Mouse (Mus musculus) kidney, adult 2 months (tissue): ENCODE data around the gene Tnrc18.

ENCODE experiments used
- CTCF ChIP-seq: fragments of 200-500 bp; conservative IDR thresholded peaks from 2 replicates; pipeline ENCODE4 v1.5.1; 2011; ENCODE audit warnings: low read depth, mild to moderate bottlenecking, control low read depth, low read length, moderate library complexity, mixed read lengths; ENCODE audit not compliant: insufficient read depth, insufficient read length
- POLR2A ChIP-seq: fragments of 200-500 bp; IDR thresholded peaks from one replicate; pipeline ENCODE4 v1.6.1; 2011; ENCODE audit warnings: low read depth, low read length, control low read depth

- TF ChIP-seq POLR2A = no peak
- TF ChIP-seq CTCF = no peak
These were observed 17.3 kb downstream of the Tnrc18 start for GRCm38 (mm10) chr5:142800198-142800597.
